Mouse (Mus musculus) liver, embryonic 14.5 days (tissue): ENCODE measurements around the gene D16Ertd472e.

Experiments used
- CTCF ChIP-seq: IDR thresholded peaks from 2 replicates; pipeline ENCODE4 v1.5.1; 2016; ENCODE audit warnings: antibody characterized with exemption, low read depth, control low read depth
- EP300 ChIP-seq: IDR thresholded peaks from 2 replicates; pipeline ENCODE4 v1.6.1; 2016; ENCODE audit warnings: antibody characterized with exemption, low read depth

DNA sequence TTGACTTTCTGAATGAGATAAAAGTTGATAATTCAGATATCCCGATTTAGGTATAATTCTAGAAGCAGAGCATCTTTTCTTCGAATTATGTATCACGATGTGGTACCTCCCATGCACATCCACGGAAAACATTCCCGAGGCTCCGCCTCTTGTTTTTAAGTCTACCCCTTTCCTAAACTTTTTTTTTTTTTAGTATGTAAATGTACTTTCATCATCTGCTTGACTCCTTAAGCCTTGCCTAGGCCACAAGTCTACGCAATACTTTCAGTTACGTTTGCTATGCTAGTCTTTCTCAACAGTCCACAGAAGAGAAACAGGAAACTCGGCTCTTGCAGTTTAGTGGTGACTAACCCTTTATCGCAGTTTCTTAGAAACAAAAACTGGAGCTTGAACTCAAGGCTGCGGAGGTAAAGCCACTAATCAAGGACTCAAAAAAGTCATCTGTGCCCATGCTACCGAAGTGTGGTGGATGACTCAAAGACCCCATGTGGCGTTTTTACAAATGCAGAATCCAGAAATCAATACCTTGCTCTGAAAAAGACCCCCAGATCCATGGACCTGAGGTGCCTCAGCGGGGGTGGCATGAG lies 670 bp upstream of the D16Ertd472e start:
- TF ChIP-seq EP300, result no peak
- TF ChIP-seq CTCF, result no peak
